Mouse (Mus musculus) brain, embryonic 14.5 days (tissue): Measurements from ENCODE around the gene Hils1.

Source experiments
- CTCF ChIP-seq: fragments of 200-500 bp; IDR thresholded peaks from 2 replicates; pipeline ENCODE4 v1.5.1; 2012; ENCODE audit warnings: inconsistent platforms, mild to moderate bottlenecking, moderate library complexity, borderline replicate concordance; ENCODE audit not compliant: insufficient read depth, insufficient read length; ENCODE audit errors: extremely low read depth
- POLR2A ChIP-seq: fragments of 200-500 bp; IDR thresholded peaks from 2 replicates; pipeline ENCODE4 v1.6.1; 2012; ENCODE audit warnings: mild to moderate bottlenecking, inconsistent platforms, borderline replicate concordance; ENCODE audit not compliant: poor library complexity, insufficient read depth, insufficient read length, severe bottlenecking; ENCODE audit errors: extremely low read depth

DNA sequence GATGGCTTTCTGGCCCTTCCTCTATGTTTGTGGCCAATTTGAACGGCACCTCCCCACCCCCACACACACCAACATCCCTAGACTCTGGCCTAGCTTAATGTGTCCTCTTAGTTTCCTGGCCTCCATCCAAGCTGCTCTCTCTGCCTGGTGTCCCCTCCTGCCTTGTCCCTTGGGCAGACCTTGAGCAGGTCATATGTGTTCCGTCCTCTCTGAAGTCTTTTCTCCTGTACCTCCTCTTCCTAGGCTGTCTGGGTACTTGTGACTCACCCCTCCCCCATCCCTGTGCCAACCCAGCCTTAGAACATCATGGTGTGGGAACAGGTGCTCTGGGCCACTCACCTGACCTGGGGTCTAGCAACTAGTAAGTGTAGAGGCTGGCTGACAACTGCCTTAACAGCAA is 7.6 kb downstream of the Hils1 start:
- TF ChIP-seq POLR2A (no peak), CTCF (no peak)
